Comparison of ENCODE assay signal across 8 mouse cellular contexts in the genomic region with DNA sequence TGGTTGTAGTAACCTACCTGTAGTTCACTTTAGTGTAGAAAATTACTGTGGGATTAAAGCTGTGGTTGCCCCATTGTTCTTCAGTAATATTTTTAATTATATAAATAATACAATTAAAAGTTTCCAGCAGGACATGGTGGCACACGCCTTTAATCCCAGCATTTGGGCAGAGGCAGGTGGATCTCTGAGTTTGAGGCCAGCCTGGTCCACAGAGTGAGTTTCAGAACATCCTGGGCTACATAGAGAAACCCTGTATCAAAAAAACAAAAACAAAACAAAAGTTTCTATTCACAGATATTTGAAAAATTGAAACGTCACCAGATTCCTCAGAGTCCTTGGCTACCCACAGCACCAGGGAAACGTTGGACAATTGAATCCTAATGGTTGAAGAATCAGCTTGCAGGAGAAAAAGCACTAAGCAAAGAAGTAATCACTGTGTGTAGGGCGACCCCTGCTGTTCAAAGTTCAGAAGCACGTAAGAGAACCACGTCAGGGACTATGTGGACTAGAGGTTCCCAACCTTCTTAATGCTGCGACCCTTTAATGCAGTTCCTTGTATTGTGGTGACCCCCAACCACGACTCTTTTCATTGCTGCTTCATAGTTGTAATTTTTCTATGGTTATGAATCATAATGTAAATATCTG.
DNase-seq lines count a peak whose midpoint lies in the region; ATAC-seq and TF ChIP-seq lines count a peak whose summit lies in the region.

No protein-coding gene starts in this region.

- H3K9ac ChIP-seq in embryonic facial prominence, embryonic 11.5 days (replicated peaks; ENCODE audit: low read length): no peak overlapping the region
- no peak overlapping the region for H3K9ac ChIP-seq in kidney, embryonic 14.5 days (ENCODE audit: low read depth, low read length)
- no peak overlapping the region for H3K9ac ChIP-seq in limb, embryonic 13.5 days
- H3K9ac ChIP-seq in midbrain, postnatal 0 days (replicated peaks; ENCODE audit: low read length, poor library complexity, severe bottlenecking): no peak overlapping the region

- H3K36me3 ChIP-seq in embryonic facial prominence, embryonic 11.5 days (replicated peaks; ENCODE audit: control insufficient read depth, insufficient read depth, low read depth, low read length): no peaks in the 10 kb centered on the region
- no peaks in the 10 kb centered on the region for H3K36me3 ChIP-seq in kidney, embryonic 14.5 days (ENCODE audit: control insufficient read depth, insufficient read depth, low read length)
- H3K36me3 ChIP-seq in limb, embryonic 13.5 days: no peaks in the 10 kb centered on the region
- no peaks in the 10 kb centered on the region for H3K36me3 ChIP-seq in midbrain, postnatal 0 days (ENCODE audit: insufficient read depth, low read length)

- H3K4me3 ChIP-seq in embryonic facial prominence, embryonic 11.5 days (ENCODE audit: low read depth, low read length): no peak overlapping the region
- H3K4me3 ChIP-seq in kidney, embryonic 14.5 days (ENCODE audit: low read length): no peak overlapping the region
- no peak overlapping the region for H3K4me3 ChIP-seq in limb, embryonic 13.5 days
- H3K4me3 ChIP-seq in midbrain, postnatal 0 days (ENCODE audit: low read depth, low read length): no peak overlapping the region

- no peaks in the 10 kb centered on the region for H3K9me3 ChIP-seq in embryonic facial prominence, embryonic 11.5 days (replicated peaks; ENCODE audit: control insufficient read depth, low read length)
- no peaks in the 10 kb centered on the region for H3K9me3 ChIP-seq in kidney, embryonic 14.5 days (ENCODE audit: control insufficient read depth, low read length)
- no peaks in the 10 kb centered on the region for H3K9me3 ChIP-seq in limb, embryonic 13.5 days
- no peaks in the 10 kb centered on the region for H3K9me3 ChIP-seq in midbrain, postnatal 0 days (ENCODE audit: low read length)

- no peak overlapping the region for H3K4me2 ChIP-seq in embryonic facial prominence, embryonic 11.5 days (ENCODE audit: low read depth, low read length)
- H3K4me2 ChIP-seq in kidney, embryonic 14.5 days (replicated peaks; ENCODE audit: low read depth, low read length): no peak overlapping the region
- no peak overlapping the region for H3K4me2 ChIP-seq in limb, embryonic 13.5 days (replicated peaks)
- H3K4me2 ChIP-seq in midbrain, postnatal 0 days (ENCODE audit: low read depth, low read length, poor library complexity, severe bottlenecking): no peak overlapping the region

- H3K27me3 ChIP-seq in embryonic facial prominence, embryonic 11.5 days (ENCODE audit: control insufficient read depth, insufficient read depth, low read length): no peaks in the 10 kb centered on the region
- no peaks in the 10 kb centered on the region for H3K27me3 ChIP-seq in kidney, embryonic 14.5 days (ENCODE audit: control insufficient read depth, insufficient read depth, low read length)
- H3K27me3 ChIP-seq in limb, embryonic 13.5 days: peaks cover 9% of the 10 kb centered on the region
- H3K27me3 ChIP-seq in midbrain, postnatal 0 days (ENCODE audit: insufficient read depth, low read length): peaks cover 11% of the 10 kb centered on the region; the same call in 1 of the 2 replicates

- no peaks in the 10 kb centered on the region for H3K4me1 ChIP-seq in embryonic facial prominence, embryonic 11.5 days (ENCODE audit: control insufficient read depth, insufficient read depth, low read length)
- H3K4me1 ChIP-seq in kidney, embryonic 14.5 days (ENCODE audit: control insufficient read depth, insufficient read depth, low read length): no peaks in the 10 kb centered on the region
- H3K4me1 ChIP-seq in limb, embryonic 13.5 days: no peaks in the 10 kb centered on the region
- no peaks in the 10 kb centered on the region for H3K4me1 ChIP-seq in midbrain, postnatal 0 days (ENCODE audit: insufficient read depth, low read length)

- peak; percentile 84 for TF ChIP-seq CTCF in midbrain, postnatal 0 days (IDR thresholded peaks at IDR 0.05)

- DNase-seq in A20 (ENCODE audit: low read depth, low spot score): peak; percentile 75
- peak; percentile 69 for DNase-seq in adrenal gland, postnatal 25 days
- DNase-seq in embryonic facial prominence, embryonic 11.5 days (ENCODE audit: low spot score): peak; percentile 84
- DNase-seq in heart, adult 9 months (ENCODE audit: low spot score in 2 of 2): peak; percentile 21 to 62
- DNase-seq in midbrain, postnatal 0 days (ENCODE audit: low spot score): peak; percentile 81
- peak; percentile 28 to 58 for DNase-seq in spleen, postnatal 14 days (ENCODE audit: low spot score in 2 of 2)

- no peak overlapping the region for H3K27ac ChIP-seq in embryonic facial prominence, embryonic 11.5 days (replicated peaks; ENCODE audit: low read depth, low read length)
- H3K27ac ChIP-seq in kidney, embryonic 14.5 days (ENCODE audit: low read depth, low read length): no peak overlapping the region
- no peak overlapping the region for H3K27ac ChIP-seq in limb, embryonic 13.5 days
- no peak overlapping the region for H3K27ac ChIP-seq in midbrain, postnatal 0 days (ENCODE audit: low read depth, low read length)

- 0 out of 2 replicates have a peak, but pooled peaks have one; percentile 54 for ATAC-seq in embryonic facial prominence, embryonic 11.5 days (replicated peaks; ENCODE audit: insufficient number of reproducible peaks, low FRiP score, low TSS enrichment, low read depth)
- peak; percentile 79 for ATAC-seq in kidney, embryonic 14.5 days (ENCODE audit: low FRiP score, low TSS enrichment)
- peak; percentile 59 for ATAC-seq in limb, embryonic 13.5 days (ENCODE audit: low FRiP score, low read depth)
- ATAC-seq in midbrain, postnatal 0 days (ENCODE audit: low FRiP score): 0 out of 2 replicates have a peak, but pooled peaks have one; percentile 38

- 15% methylated on average over 8 of the region's 8 CpGs for WGBS in embryonic facial prominence, embryonic 11.5 days
- WGBS in kidney, embryonic 14.5 days: 10% methylated on average over 8 of the region's 8 CpGs
- 14% methylated on average over 8 of the region's 8 CpGs for WGBS in limb, embryonic 13.5 days
- 14% methylated on average over 8 of the region's 8 CpGs for WGBS in midbrain, postnatal 0 days
